Mouse (Mus musculus) gonadal fat pad, adult 2 months (tissue): ENCODE data around the gene Slc44a2. TPM values are rescaled to one million over a fixed set of nuclear protein-coding genes. Genes with fewer than 3 reads are reported as not detected.
"Not testable (repeated sequence)": the region's sequence is repeated elsewhere in the genome, so short reads cannot be mapped to it uniquely, and the experiment has no call there.

Experiments
- DNase-seq: peaks from one replicate; pipeline ENCODE4 v3.0.0-alpha.2; 2012; ENCODE audit warnings: low read depth
- polyA plus RNA-seq: library from polyadenylated mRNA; depleted of rRNA; stranded (reverse); fragments of >200 nt; gene quantifications from 2 replicates; pipeline ENCODE4 v1.2.3, GENCODE M21; 2012; rRNA removed

Gene Slc44a2
- polyA plus RNA-seq: 51.7 and 61.5 TPM in 2 replicates

GRCm38 (mm10) chr9:21320619-21321512, at the start of gene Slc44a2:
Slc44a2 (plus strand) TSS chr9:21320698.
- no peak for DNase-seq

- DNase-seq: no peak
Observed at GRCm38 (mm10) chr9:21272391-21272790, 48.1 kb upstream of the Slc44a2 start.

- DNase-seq: no peak
Observed at GRCm38 (mm10) chr9:21273094-21273493, 47.4 kb upstream of the Slc44a2 start.

GRCm38 (mm10) chr9:21273520-21274228, 46.8 kb upstream of the Slc44a2 start:
- DNase-seq: no peak

GRCm38 (mm10) chr9:21274336-21274735, 46.2 kb upstream of the Slc44a2 start:
- no peak for DNase-seq

- no peak for DNase-seq
Observed at GRCm38 (mm10) chr9:21275013-21275710, 45.3 kb upstream of the Slc44a2 start.

- DNase-seq: no peak
Observed at GRCm38 (mm10) chr9:21275727-21276126, 44.8 kb upstream of the Slc44a2 start.

GRCm38 (mm10) chr9:21276307-21276706, 44.2 kb upstream of the Slc44a2 start:
- DNase-seq: no peak

- DNase-seq: no peak
Observed at GRCm38 (mm10) chr9:21277776-21278175, 42.7 kb upstream of the Slc44a2 start.

GRCm38 (mm10) chr9:21283591-21283990, 36.9 kb upstream of the Slc44a2 start:
- DNase-seq: no peak

- no peak for DNase-seq
Observed at GRCm38 (mm10) chr9:21283994-21284393, 36.5 kb upstream of the Slc44a2 start.

- DNase-seq: no peak
Observed at GRCm38 (mm10) chr9:21286753-21287152, 33.7 kb upstream of the Slc44a2 start.

GRCm38 (mm10) chr9:21287571-21288402, 32.7 kb upstream of the Slc44a2 start, which contains the start of gene Kri1:
Kri1 (minus strand) TSS chr9:21287969.
- DNase-seq: peak; percentile 70

- no peak for DNase-seq
Observed at GRCm38 (mm10) chr9:21288404-21289336, 31.8 kb upstream of the Slc44a2 start.

GRCm38 (mm10) chr9:21289337-21289671, 31.2 kb upstream of the Slc44a2 start:
- no peak for DNase-seq

- DNase-seq: no peak
Observed at GRCm38 (mm10) chr9:21290589-21290988, 29.9 kb upstream of the Slc44a2 start.

GRCm38 (mm10) chr9:21291022-21291787, 29.3 kb upstream of the Slc44a2 start, which contains the start of gene Cdkn2d:
Cdkn2d (minus strand) TSS chr9:21291407.
- peak; percentile 97 for DNase-seq

GRCm38 (mm10) chr9:21291868-21292267, 28.6 kb upstream of the Slc44a2 start:
- DNase-seq: not testable (repeated sequence)

GRCm38 (mm10) chr9:21292271-21292670, 28.2 kb upstream of the Slc44a2 start:
- DNase-seq: no peak
